Mouse (Mus musculus): ENCODE results near the gene Topbp1. TPM values are rescaled to one million over a fixed set of nuclear protein-coding genes. Genes with fewer than 3 reads are reported as not detected.

Topbp1 gene
- polyA plus RNA-seq, 1 experiment: 2.6 TPM

DNA sequence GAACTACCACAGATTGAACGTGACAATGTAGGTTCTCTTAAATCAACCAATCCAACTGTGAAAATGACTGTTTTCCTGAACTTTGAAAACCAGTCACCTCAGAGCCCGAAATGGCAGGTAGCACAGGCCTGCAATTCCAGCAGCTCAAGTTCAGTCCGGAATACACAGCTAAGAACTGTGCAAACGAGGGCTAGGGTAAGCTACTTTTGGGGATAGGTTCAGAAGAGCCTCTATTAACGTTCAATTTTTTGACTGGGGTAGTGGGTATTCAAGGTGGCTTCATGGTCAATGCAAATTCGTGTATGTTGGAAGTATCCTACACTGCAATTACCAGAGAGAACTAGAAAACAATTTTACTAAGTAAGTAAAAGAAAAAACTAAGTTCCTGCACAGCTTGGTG, 58.1 kb downstream of the Topbp1 start:
- Histone ChIP-seq H3K4me1 (ENCODE audit: control insufficient read depth) (peaks cover 56% of the 10 kb centered on the region), H3K9me3 (ENCODE audit: control insufficient read depth, low read length) (no peaks in the 10 kb centered on the region; the same call in 1 of the 2 replicates), H3K36me3 (ENCODE audit: control insufficient read depth) (peaks cover 54% of the 10 kb centered on the region), H3K4me3 (replicated peaks) (peak overlapping the region; percentile 83), H3K27me3 (ENCODE audit: control insufficient read depth) (no peaks in the 10 kb centered on the region)
- TF ChIP-seq GATA1 (IDR thresholded peaks at IDR 0.05; ENCODE audit: low read length): no peak
- TF ChIP-seq TAL1 (IDR thresholded peaks at IDR 0.05; ENCODE audit: low read length): no peak

DNA sequence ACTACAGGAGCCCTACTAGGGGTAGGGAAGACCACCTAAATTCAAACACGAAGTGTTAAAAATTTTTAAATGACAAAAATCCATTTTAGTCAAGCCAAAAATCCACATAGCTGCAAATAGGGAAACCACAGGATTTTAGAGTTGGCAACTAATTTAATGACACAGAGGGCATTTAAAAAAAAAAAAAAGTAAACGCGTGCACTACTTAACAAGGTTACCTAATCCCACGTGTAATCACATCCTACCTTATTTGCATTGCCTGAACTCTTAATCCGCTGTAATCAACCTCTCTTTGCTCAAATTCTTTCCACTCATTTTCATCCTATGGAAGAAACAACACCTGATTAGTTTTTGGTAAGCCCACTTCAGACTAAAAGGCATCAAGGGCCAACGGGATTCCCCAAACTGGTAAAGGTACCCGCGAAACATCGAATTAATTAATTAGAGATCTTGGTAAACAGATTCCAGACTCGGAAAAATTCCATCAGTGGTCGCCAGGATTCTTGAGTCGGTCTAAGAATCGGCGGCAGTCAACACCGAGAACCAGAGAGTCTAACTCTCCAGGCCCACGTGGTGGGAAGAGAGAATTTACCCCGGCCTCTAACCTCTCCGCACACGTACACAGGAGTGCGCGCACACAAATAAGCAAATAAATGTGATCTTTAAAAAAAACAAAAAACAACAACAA, 58.9 kb downstream of the Topbp1 start:
- H3K4me1 ChIP-seq (ENCODE audit: control insufficient read depth): peaks cover 51% of the 10 kb centered on the region

DNA sequence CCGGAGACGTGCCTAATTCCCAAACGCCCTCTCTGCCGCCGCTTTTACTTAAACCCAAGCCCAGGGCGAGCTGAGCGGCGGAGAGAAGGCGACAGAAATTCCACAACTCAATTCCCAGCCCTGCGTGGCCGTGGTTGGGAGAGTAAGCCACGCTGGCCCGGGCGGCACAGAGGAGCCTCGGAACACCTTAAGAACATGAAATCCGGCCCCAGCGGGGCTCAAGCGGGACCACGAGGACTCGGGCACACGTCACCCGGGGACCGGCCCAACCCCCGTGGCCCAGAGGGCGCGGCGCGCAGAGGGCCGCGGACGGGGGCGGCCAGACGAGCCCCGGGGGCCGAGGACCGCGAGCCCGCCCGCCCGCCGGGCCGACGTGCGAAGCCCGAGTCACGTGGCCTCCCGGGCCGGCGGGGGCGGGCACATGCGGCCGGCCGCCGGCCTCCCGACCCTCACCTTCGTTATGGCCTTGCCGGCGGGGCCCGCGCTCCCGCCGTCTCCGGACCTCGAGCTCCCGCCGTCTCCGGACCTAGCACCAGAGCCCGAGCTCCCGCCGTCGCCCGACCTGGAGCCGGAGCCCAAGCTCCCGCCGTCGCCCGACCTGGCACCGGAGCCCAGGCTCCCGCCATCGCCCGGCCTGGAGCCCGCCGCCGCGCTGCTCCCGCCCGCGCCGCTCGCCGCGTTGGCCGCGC, 59.7 kb downstream of the Topbp1 start:
- no peaks in the 10 kb centered on the region; the same call in 1 of the 2 replicates for H3K9me3 ChIP-seq (ENCODE audit: control insufficient read depth, low read length)
- H3K27me3 ChIP-seq (ENCODE audit: control insufficient read depth): no peaks in the 10 kb centered on the region
- H3K36me3 ChIP-seq (ENCODE audit: control insufficient read depth): peaks cover 39% of the 10 kb centered on the region
- H3K4me3 ChIP-seq (replicated peaks): peak overlapping the region; percentile 83
- no peak for TF ChIP-seq GATA1 (IDR thresholded peaks at IDR 0.05; ENCODE audit: low read length)
- no peak for TF ChIP-seq TAL1 (IDR thresholded peaks at IDR 0.05; ENCODE audit: low read length)
- peaks cover 48% of the 10 kb centered on the region for H3K4me1 ChIP-seq (ENCODE audit: control insufficient read depth)

More for the DNA sequence above, 58.9 kb downstream of the Topbp1 start:
- TF ChIP-seq GATA1 (IDR thresholded peaks at IDR 0.05; ENCODE audit: low read length): no peak
- no peak for TF ChIP-seq TAL1 (IDR thresholded peaks at IDR 0.05; ENCODE audit: low read length)
- no peaks in the 10 kb centered on the region for H3K27me3 ChIP-seq (ENCODE audit: control insufficient read depth)
- peak overlapping the region; percentile 83 for H3K4me3 ChIP-seq (replicated peaks)
- H3K9me3 ChIP-seq (ENCODE audit: control insufficient read depth, low read length): no peaks in the 10 kb centered on the region; the same call in 1 of the 2 replicates
- peaks cover 48% of the 10 kb centered on the region for H3K36me3 ChIP-seq (ENCODE audit: control insufficient read depth)

DNA sequence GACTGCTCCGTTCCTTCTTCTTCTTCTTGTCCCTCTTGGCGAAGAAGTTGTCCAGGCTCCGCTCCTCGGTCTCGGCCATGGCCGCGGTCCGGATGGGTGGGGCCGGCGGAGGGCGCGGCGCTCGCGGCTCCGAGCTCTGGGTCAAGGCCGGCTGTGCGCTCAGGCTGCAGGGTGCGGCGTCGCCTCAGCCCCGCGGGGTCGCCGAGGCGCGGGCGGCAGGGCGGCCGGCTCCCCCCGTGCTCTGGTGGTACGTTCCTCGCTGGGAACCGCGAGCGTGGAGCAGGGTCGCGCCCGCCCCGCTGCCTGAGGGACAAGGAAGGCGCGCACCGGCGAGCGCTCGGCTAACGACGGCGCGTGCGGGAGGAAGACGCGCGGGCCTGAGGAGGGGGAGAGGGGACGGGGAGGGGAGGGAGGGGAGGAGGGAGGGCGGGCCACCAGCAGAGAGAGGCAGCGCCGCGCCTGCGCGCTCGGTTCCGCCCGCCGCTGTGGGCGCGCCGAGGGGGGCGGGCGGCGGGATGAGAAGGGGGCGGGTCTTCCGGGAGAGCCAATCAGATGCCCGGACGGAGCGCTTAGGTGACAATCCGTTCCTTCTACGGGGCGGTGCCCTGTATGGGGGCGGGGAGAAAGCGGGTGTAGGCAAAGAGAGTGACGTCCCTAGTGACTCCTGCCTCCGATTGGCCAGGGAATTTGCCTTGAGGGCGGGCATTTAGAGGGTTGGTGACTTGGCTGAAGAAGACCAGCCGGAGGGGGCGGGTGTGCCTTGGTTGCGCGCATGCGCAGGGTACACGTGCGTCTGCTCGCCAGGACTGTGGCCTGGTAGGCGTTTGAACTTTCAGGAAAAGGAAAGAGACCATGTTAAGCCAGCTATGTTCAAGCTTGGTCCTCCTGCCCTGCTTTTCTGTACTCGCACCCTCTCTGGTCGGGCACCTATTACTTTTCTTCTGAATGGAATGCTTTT, 60.6 kb downstream of the Topbp1 start, which contains the start of gene Cdv3:
Cdv3 (minus strand) TSS at position 551 of the 958 bp plus-strand sequence.
- H3K4me1 ChIP-seq (ENCODE audit: control insufficient read depth): peaks cover 46% of the 10 kb centered on the region
- H3K9me3 ChIP-seq (ENCODE audit: control insufficient read depth, low read length): no peaks in the 10 kb centered on the region; the same call in 1 of the 2 replicates
- H3K4me3 ChIP-seq (replicated peaks): peak within 1 kb of the TSS; percentile 83
- no peaks in the 10 kb centered on the region for H3K27me3 ChIP-seq (ENCODE audit: control insufficient read depth)
- TF ChIP-seq TAL1 (IDR thresholded peaks at IDR 0.05; ENCODE audit: low read length): no peak
- no peak for TF ChIP-seq GATA1 (IDR thresholded peaks at IDR 0.05; ENCODE audit: low read length)
- H3K36me3 ChIP-seq (ENCODE audit: control insufficient read depth): peaks cover 31% of the 10 kb centered on the region

DNA sequence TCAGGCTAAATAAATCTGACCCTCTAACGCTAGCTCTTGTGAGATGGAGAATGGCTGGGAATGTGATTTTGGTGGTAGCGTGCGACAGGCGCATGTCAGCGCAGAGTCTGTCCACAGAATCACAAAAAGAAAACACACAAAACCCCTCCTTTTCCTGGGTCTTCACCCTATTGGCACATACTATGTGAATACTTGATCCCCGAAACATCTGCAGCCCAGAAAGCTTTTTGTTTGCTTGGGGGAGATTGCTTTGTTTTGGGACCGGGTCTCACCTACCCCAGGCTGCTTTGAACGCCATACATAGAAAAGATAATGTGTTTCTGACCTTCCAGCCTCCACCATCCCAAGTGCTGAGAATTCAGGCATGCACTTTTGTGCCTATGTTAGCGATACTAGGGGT, 61.3 kb downstream of the Topbp1 start:
- Histone ChIP-seq H3K36me3 (ENCODE audit: control insufficient read depth) (peaks cover 23% of the 10 kb centered on the region), H3K4me3 (replicated peaks) (peak overlapping the region; percentile 83), H3K4me1 (ENCODE audit: control insufficient read depth) (peaks cover 44% of the 10 kb centered on the region), H3K27me3 (ENCODE audit: control insufficient read depth) (no peaks in the 10 kb centered on the region), H3K9me3 (ENCODE audit: control insufficient read depth, low read length) (no peaks in the 10 kb centered on the region; the same call in 1 of the 2 replicates)
- TF ChIP-seq TAL1 (IDR thresholded peaks at IDR 0.05; ENCODE audit: low read length) (no peak), GATA1 (IDR thresholded peaks at IDR 0.05; ENCODE audit: low read length) (no peak)

DNA sequence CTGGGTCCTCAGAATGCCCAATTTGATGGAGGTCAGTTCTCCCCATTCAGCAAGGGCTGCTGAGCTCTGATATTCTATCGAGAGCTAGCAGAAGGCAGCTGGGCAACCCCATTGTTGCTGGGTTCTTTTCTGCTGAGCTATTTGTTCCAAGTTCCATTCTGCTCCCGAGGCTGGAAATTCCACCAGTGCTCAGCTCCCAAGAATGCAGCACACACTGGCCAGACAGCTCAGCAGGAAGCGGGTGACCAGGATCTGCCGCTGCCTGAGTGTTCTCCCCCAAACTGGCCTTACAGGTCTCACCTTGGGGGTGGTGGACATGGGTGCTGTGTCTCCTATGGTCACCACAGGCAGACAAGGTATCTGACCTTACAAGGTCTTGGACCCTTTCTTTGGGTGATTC, 64.9 kb downstream of the Topbp1 start:
- H3K27me3 ChIP-seq (ENCODE audit: control insufficient read depth): no peaks in the 10 kb centered on the region
- H3K4me3 ChIP-seq (replicated peaks): no peak overlapping the region
- no peaks in the 10 kb centered on the region; the same call in 1 of the 2 replicates for H3K9me3 ChIP-seq (ENCODE audit: control insufficient read depth, low read length)
- H3K4me1 ChIP-seq (ENCODE audit: control insufficient read depth): peaks cover 24% of the 10 kb centered on the region
- no peak for TF ChIP-seq GATA1 (IDR thresholded peaks at IDR 0.05; ENCODE audit: low read length)
- TF ChIP-seq TAL1 (IDR thresholded peaks at IDR 0.05; ENCODE audit: low read length): no peak
- 0 out of 2 replicates have a peak, but pooled peaks cover 2% of the 10 kb centered on the region for H3K36me3 ChIP-seq (ENCODE audit: control insufficient read depth)

DNA sequence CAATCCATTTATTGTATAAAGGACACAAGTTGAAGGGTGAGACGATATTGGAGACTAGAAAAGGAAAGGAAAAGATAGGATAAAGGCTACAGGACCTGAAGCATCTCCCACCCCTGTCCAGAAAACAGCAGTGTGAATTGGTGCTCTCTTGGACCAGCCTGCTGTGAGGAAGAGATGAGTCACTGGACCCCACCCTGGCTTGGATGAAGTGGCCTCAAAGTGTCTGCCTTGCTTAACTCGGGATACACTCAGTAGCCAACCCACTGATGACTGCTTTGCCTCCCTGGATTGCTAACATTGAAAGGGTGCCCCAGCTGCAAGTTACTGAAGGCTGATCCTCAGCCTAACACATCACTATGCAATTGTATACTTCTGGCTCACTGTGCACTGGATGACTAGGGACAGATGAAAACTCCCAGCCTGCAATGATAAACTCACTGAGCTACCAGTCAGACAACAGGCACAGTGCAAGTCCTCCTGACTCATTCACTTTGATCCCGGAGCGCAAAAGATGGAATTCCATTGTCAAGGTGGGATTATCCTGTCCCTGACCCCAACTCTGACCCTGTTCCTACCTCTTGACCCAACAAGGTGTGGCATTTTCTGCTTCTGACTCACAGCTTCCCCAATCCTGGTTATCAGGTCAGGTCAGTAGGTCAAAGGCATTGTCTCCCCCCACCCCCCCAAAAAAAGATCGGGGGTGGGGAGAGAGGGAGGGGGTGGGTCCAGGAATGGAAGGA, 67.4 kb downstream of the Topbp1 start:
- H3K27me3 ChIP-seq (ENCODE audit: control insufficient read depth): no peaks in the 10 kb centered on the region; the same call in 1 of the 2 replicates
- TF ChIP-seq TAL1 (IDR thresholded peaks at IDR 0.05; ENCODE audit: low read length): no peak
- TF ChIP-seq GATA1 (IDR thresholded peaks at IDR 0.05; ENCODE audit: low read length): no peak
- H3K9me3 ChIP-seq (ENCODE audit: control insufficient read depth, low read length): no peaks in the 10 kb centered on the region
- peaks cover 7% of the 10 kb centered on the region for H3K4me1 ChIP-seq (ENCODE audit: control insufficient read depth)
- H3K36me3 ChIP-seq (ENCODE audit: control insufficient read depth): 0 out of 2 replicates have a peak, but pooled peaks cover 2% of the 10 kb centered on the region
- H3K4me3 ChIP-seq (replicated peaks): no peak overlapping the region

All from erythroblast, embryonic 14.5 days (primary cell).